Mouse (Mus musculus) ES-E14 (cell line): ENCODE measurements at regions not wholly inside any gene's neighbourhood (a gene's known extent, or its start where the extent isn't known, plus 50 kb on each side); places are given as distances from the start of the nearest gene placed in this dataset.

Experiments
- CHD2 ChIP-seq: IDR thresholded peaks from 2 replicates; pipeline ENCODE4 v1.6.1; 2014; ENCODE audit warnings: mild to moderate bottlenecking, low read depth, low read length, inconsistent platforms
- MAFK ChIP-seq: IDR thresholded peaks from 2 replicates; pipeline ENCODE4 v1.6.1; 2014; ENCODE audit warnings: mild to moderate bottlenecking, low read depth, low read length, inconsistent platforms; ENCODE audit not compliant: insufficient read depth
- ZNF384 ChIP-seq: IDR thresholded peaks from 2 replicates; pipeline ENCODE4 v1.6.1; 2012; ENCODE audit warnings: low read depth, low read length, inconsistent platforms

DNA sequence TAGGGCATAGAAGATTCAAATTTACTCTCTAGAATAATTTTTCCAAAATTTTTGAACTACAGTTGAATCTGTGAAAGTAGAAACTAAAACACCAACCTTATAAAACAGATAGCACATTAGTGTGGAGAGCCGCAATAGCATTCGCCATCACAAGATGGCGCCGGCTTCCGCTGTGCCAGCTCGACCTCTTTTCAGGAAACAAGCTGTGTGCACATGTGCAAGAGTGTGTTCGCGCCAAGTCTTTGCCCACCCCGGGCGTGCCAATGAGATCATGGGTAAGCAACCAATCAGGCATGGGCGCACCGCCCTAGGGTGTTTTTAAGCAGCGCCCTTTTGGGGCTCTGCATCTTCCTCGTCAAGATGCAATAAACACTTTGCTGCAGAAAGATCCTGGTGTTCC, 432.2 kb upstream of the Gm10306 start:
- no peak for TF ChIP-seq MAFK
- TF ChIP-seq CHD2: no peak
- TF ChIP-seq ZNF384: no peak
